Mouse (Mus musculus): Measurements from ENCODE around the gene Kdelr3. TPM values are rescaled to one million over a fixed set of nuclear protein-coding genes. Genes with fewer than 3 reads are reported as not detected.

Gene Kdelr3
- total RNA-seq, 2 experiments from 2014 or later: 1.6 to 4.0 TPM

DNA sequence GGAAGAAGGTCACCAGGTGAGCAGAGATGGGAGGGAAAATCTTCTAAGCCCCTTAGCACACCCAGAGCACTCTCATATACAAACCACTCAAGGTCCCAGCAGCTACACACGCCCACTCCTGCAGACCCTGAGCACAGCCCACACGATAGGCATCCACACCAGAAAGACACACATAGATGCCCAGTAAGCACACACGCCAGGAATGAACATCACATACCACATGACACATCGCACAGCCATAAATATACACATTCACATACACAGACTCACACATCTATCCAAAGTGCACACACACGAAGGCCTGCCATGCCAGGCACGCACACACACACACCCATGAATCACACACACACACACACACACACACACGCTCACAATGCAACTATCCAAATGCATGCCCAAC is 5.8 kb upstream of the Kdelr3 start:
- DNase-seq (ENCODE audit: low spot score in 2 of 2): no peak

DNA sequence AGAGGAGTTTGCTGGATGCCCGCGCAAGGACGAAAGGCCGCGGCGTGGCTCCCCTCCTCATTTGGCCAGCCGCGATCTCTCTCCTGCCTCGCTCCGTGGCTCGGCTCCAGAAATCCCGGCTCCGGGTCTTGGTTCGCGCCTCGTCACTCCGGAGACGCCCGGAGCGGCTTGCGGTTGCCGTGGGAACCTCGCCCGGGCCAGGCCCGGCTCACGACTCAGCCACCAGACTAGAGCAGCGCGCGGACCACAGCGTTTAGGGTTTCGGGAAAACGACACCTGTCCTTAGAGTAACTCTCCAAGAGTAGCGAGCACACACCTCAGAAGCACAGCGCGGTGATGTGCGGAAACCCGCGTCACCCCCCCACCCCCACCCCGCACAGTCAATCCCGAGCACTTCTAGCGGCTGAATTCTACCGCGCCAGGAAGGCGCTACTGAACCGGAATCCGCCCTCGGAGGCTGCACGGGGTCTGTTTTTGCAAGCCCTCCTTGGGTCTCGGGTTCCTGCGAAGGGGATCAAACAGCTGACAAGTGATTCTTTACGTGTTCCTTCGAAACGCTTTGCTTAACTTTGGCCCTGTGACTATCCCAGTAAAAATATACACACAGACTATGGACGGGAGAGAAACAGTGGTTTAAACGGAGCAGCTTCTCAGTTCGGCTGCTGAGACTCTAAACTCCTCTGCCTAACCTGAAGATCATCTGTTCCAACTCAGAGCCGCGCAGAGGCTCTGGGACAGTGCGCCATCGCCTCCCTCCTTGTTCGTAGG is 4.5 kb upstream of the Kdelr3 start:
- peak; percentile 79 to 80 for DNase-seq (ENCODE audit: low spot score in 2 of 2)

DNA sequence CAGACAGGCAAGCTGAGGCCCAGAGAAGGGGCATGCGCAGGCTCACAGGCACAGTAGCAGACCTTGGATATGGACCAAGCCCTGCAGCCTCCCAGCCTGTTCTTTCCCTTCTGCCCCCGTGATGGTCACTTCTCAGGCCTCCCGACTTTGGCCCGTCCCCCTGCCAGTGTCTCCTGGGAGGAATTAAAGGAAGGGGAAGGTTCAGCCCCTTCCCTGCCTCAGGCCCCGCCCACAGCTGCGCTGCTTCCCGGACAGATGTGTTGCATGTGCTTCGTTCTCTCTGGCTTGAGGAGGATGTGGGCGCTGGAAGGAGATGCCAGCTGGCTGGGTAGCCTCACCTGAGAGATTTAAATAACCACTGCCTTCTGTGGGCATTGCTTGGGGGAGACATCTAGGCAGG is 2.3 kb upstream of the Kdelr3 start:
- no peak for DNase-seq (ENCODE audit: low spot score in 2 of 2)

DNA sequence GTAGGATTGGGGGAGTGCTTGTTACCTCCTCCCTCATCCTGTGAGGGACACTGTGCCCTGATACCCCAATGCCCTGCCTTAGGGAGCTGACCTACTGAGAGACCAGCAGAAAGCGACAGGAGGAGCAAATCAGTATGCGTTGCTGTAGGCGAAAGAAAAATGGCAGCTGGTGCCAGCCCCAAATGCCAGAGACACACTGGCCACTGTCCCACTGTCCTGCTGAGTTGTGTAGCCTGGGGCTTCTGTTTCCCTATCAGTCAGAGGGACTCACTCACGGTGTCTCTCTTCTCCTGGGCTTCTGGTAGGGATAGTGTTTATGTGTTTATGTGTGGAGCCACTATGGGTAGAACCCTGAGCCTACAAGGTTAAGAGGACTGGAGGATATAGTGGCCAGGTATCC is 1.5 kb downstream of the Kdelr3 start:
- DNase-seq (ENCODE audit: low spot score in 2 of 2): no peak

DNA sequence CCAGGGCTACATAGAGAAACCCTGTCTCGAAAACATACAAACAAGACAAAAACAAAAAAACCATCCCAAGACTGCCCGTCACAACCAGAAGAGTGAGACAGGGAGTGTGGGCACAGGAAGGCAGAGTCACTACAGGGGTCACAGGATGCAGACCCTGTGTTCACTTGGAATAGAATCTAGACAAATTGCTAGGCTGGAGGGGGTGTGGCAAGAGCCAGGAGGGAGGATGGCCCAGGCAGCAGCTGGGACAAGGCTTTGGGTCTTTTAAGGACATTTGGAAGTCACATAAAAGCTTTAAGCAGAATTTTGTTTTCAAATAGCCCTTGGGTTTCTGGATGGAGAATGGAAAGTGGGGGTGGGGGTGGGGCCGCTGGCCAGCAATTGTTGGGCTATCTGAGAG is 2.4 kb downstream of the Kdelr3 start:
- no peak for DNase-seq (ENCODE audit: low spot score in 2 of 2)

DNA sequence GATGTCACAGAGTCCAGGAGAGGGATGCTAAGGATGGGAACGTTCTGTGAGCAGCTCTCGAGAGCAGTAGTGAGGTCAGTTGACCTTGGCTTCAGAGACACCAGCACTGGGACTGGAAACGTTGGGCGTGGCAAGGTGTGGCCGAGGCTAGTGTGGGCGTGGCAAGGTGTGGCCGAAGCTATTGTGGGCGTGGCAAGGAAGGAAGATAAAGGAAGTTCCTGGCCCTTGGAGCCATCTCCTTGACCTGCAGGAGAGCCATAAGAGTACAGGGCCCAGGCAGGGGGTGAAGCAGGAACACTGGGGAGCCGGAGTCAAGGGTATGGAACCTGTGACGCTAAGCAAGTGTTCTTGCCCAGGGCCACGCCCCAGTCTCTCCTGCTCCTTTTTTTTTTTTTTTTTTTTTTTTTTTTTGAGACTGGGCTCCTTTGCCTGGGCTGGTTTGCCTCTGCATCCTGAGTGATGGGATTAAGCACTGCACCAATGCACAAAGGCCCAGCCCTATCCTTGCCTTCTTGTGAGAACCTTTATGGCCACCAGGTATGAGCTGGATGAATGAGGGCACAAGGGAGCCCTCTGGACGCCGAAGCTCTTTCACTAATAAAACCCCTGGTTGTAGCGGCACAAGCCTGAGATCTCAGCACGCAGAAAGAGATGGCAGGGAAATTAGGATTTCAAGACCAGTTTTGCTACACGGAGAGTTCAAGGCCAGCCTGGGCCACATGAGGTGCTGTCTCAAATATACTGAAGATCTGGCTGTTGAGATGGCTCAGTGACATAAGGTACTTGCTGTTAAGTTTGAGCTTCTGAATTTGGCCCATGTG is 3.4 kb downstream of the Kdelr3 start:
- no peak for DNase-seq (ENCODE audit: low spot score in 2 of 2)

DNA sequence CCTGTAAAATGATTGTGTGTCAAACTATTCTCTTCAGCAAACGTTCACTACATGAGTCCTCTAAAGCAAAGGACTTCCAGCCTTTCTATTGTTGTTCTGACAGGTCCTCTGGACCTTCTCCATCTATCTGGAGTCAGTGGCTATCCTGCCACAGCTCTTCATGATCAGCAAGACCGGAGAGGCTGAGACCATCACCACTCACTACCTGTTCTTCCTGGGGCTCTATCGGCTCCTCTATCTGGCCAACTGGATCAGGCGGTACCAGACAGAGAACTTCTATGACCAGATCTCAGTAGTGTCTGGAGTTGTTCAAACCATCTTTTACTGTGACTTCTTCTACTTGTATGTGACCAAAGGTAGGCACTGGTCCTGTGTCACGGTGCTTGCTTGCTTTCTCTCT is 9.4 kb downstream of the Kdelr3 start:
- no peak for DNase-seq (ENCODE audit: low spot score in 2 of 2)

DNA sequence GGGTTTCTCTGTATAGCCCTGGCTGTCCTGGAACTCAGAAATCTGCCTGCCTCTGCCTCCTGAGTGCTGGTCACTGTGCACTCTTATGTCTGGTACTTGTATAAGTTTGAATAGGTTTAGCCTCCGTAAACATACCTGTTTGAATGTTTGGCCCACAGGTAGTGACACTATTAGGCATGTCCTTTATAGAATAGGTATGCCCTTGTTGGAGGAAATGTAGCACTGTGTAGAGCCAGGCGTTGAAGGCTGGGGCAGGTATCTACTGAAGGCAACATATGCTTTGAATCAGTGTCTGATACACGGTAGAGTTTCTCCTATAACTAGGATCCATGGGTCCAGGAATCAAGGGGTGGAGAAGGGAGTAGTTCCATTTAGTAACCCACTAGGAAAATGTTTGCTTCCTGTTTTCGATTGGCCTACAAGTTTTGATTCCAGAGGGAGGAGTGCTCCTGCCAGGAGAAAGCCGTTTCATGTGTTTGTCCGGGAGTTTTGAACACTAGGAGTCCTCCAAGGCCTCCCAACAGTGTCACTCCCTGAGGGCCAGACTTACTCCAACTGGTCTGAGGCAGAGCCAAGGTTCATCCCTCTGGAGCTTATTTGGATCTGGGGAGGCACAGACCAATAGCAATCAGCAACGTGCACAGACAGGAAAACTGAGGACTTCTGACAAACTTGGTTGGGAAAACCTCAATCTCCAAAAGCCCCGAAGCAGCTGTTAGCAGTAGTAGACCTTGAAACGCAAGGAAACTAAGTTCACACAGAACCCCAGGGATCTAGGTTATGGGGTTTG is 10.0 kb downstream of the Kdelr3 start:
- DNase-seq (ENCODE audit: low spot score in 2 of 2): no peak

DNA sequence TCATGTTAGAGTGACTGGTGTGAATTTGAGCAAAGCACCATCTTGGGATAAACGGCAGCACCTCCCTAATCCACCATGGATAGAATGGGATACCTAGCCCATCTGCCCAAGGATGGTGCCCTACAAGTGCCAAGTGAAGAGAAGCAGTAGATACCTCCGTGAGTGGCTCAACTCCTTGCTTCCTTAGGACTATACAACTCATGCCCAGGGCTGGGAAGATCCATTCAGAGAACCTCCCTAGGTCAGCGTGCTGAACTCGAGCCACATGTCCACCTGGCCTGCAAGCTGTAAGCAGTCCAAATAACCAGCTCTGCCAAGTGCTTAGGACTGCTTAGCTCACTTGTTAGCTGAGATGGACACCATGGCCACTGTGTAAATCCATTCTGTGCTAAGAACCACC is 11.0 kb downstream of the Kdelr3 start:
- DNase-seq (ENCODE audit: low spot score in 2 of 2): no peak

DNA sequence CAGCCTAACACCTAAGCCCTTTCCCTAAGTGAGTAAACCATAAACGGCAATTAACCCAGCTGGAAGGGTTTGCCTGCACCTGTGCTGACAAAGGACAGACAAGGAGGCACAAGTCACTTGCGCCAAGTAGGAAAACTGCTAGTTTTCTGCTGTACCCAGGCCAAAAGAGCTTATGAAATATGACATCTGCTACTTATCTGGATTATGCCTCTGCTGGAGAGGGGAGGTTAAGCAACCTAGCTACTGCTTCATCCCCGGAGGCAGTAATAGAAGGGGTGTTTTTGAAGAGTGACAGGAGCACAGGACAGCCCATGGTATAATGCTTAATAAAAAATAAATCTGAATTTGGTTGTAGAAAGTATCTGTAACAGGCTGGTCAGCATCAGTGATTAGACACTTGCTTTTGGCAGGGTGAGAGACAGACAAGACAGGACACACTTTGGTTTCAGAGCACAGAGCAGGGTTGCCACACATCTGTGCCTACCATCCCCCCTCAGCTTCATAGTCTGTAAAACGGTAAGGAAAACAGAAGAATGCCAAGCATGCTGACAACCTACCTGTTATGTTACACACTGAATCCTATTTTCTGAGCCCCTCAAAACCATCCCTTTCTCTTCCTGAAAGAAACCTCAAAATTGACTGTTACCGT is 11.9 kb downstream of the Kdelr3 start:
- no peak for DNase-seq (ENCODE audit: low spot score in 2 of 2)

DNA sequence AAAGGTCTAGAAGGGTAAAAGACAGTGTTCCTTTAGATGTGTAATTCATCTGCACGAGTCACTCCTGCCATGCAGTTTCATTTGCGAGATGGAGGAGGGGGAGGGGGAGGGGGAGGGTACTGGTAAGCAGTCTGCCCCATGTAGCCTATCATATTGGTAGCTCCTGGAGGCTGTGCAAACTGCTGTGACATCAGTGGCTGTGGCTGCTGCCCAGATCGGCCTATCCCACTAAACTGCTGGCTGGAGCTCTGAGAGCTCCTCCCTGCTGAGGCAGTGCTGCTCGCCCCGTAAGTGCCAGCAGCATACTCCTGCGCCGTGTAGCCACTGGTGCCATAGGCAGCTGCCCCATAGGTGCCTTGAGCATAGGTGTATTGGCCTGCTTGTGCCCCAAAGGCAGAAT is 13.7 kb downstream of the Kdelr3 start:
- DNase-seq (ENCODE audit: low spot score in 2 of 2): no peak

DNA sequence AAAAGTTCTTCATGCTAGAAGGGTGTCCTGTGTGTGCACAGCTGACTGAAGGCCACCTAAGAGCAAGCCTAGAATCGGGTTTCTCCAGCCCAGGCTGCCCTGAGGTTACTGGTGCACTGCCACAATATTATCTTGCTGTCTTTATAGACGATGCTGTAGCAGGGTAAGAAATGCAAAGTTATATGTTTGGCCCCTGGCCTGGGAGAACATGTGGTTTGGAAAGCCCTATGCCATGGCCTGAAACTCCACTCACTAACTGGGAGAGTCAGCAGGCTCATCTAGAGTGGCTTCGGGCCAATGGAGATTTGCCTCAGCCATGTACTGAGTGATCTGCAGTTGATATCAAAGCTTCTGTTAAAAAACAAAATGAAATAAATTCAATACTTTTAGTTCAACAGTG is 17.6 kb downstream of the Kdelr3 start:
- no peak for DNase-seq (ENCODE audit: low spot score in 2 of 2)

DNA sequence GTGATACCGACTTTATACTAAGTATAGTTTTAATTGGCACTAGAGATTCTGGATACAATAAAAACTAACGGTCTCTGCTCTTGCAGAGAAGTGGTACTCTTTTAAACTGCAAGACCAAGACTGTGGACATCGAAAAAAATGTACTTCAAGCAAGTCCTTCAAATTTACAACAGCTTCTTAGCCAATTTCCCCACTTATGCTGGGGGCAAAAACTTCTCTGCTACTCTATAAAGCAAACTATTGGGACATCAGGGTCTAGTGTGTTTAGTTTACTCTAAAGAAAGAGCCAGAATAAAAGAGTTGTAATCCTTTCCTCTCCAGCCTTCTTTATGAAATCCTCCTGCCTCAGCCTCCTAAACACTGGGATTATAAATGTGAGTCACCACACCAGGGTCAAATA is 27.8 kb downstream of the Kdelr3 start:
- DNase-seq (ENCODE audit: low spot score in 2 of 2): no peak

DNA sequence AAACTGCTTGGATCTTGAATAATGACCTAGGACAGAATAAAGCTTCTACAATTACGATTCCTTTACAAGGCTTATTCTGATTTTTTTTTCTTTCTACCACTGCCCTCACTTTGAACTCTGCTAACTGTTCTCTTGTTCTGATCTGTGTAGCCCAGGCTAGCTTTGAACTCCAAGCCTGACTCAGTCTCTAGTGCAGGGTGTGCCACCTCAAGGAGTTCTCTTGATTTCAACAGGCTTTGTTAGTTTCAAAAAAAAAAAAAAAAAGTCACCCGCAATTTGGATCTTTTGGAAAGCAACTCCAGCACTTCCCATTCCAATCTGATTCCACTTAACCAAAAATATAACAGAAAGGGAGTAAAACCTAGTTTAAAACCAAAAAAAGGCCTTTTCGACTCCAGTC is 29.3 kb downstream of the Kdelr3 start:
- no peak for DNase-seq (ENCODE audit: low spot score in 2 of 2)

DNA sequence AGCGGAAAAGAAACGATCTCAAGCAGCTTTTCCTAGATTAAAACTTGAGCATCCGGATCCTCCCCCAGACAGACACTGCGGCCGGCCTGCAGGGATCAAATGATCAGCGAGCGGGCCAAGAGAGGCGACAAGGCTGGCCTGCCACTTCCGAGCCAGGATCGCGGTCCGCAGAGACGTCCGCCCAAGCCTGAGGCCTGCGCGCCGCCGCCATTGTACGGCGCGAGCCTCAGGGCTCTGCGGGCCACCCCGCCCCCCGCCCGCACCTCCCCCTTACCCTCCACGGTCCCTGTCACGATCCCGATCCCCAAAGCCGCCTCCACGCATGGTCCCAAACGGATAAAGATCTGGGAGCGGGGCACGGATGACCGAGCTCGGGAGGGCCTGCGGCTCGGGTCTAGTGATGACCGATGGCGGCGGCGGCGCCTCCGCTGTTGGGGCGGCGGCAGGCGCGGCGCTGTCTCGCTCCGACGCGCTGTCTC is 29.7 kb downstream of the Kdelr3 start:
- DNase-seq (ENCODE audit: low spot score in 2 of 2): peak in 1 of 2 experiments; percentile 68

DNA sequence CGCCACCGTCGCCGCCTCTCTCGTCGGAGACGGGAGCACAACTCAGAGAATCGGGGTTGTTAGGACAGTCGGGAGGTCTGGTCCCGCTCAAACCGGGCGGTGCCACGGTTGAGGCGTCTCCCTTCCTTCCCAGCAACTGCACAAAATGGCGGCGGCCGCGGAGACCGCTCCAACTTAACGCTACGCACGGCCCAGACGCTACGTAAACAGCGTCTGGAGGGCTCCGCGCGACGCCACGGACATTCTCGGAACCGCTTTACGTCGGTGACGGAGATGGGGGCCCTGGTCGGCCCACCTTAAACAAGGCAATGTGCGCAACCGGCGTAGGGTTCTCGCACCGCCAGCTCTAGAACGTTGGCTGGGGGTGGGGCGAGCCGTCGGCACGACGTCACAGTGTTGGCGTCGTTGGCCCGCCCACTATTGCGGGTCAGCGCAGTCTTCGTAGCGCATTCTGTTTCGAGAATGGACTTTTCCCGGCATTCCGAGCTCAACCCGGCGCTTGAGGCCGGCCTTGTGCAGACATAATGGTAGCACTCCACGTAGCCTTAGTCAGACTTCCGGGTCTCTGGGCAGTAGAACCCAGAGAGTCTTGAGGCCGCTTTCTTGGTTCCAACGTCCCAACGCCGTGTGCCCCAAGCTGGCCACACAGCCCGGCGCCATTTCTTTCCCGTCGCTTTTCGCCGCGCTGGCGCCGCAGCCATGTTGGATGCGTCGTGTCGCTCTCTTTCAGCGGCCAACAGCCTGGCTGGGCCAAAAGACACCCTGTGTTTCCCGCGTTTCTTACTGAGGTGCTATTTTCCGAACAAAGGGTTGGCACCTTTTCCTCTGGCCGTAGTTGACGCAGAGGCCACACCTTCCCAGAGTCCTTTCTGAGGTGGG is 30.4 kb downstream of the Kdelr3 start, which contains the start of gene Ddx17:
Gene Ddx17, minus strand, starts transcription at position 332 of the 879 bp plus-strand sequence.
- DNase-seq (ENCODE audit: low spot score in 2 of 2): peak; percentile 99

DNA sequence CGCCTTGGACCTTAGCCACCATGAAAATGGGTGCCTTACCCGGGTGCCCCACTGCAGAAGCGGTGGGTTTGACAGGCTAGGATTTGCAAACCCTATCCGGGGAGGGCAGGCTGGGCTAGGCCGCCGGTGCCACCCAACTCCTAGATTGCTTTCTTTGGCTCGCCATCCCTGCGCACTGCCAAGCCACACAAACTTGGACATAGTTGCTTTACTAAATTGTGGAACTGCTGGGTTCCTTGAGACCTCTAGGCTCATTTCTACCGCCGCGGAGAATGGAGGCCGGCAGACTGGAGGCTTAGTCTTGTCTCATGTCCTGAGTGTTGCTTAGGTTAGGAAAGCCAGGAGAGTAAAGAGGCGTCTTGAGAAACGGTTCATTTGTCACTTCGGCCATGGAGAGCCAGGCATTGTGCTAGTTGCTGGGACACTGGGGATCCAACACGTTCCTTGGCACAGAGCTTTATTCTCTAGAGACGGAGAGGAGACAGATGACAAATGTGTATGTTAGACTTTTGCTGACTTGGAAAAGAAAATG is 31.1 kb downstream of the Kdelr3 start:
- DNase-seq (ENCODE audit: low spot score in 2 of 2): no peak

DNA sequence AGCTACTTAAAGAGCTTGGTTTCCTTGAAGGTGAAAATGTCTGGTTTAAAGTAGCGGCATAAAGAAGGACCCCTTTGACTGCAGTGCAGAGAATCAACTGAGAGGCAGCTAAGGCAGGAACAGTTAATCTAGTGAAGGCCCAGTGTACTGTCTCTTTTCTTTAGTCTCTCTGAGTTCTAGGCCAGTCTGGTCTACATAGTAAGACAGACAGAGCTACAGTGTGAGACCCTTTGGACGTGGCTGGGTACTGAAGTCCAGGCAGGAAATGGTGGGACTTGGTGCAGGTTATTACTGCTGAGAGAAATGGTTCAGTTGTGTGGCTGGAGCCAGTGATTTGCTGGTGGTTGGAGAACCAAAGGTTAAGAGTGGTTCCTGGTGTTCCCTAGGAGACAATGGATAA is 32.0 kb downstream of the Kdelr3 start:
- no peak for DNase-seq (ENCODE audit: low spot score in 2 of 2)

DNA sequence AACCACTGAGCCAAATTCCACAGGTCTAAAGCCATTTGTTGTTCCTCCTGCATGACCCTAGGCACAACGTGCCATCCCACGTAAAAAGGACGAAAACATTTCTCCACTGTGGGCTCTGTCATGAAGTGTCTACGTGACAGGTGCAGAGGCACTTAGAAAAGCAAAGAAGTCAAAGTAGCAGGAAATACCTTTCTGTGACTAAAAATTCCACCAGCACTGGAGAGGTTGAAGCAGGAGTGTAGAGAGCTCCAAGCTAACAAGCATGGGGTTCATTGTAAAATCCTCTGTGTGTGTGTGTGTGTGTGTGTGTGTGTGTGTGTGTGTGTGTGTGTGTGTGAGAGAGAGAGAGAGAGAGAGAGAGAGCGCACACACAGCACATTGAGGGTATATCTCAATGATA is 36.4 kb downstream of the Kdelr3 start:
- DNase-seq (ENCODE audit: low spot score in 2 of 2): no peak

DNA sequence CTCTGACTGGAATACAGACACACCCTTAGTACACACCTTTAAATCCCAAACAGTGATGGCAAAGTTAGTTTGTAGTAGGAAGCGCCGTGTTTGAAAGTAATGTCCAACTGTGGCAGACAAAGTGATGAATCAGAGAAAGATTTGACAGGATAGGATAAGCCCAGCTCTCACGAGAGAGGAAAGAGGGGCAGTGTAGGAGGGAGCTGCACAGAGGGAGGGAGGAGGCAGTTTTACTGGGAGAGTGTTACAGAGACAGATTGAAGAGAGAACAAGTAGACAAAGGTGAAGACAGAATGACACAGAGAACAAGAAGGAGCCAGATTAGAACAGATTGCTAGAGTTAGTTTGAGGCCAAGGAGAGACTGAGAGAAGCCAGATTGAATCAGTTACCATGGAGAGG is 43.4 kb downstream of the Kdelr3 start:
- no peak for DNase-seq (ENCODE audit: low spot score in 2 of 2)
